Mouse (Mus musculus) gastrocnemius, postnatal 10 days (tissue): ENCODE data around the gene Mapkapk5. TPM values are rescaled to one million over a fixed set of nuclear protein-coding genes. Genes with fewer than 3 reads are reported as not detected.

Experiments
- DNase-seq: peaks from one replicate; pipeline ENCODE4 v3.0.0; 2021; ENCODE audit warnings: mixed read lengths
- total RNA-seq, 2 experiments: library from RNA; stranded (reverse); gene quantifications; 2 replicates each; pipeline ENCODE4 v1.2.3; 2021

Gene Mapkapk5
- total RNA-seq, 2 experiments from 2014 or later, result 64.4 to 72.4 TPM

GRCm38 (mm10) chr5:121500719-121501118, 45.0 kb downstream of the Mapkapk5 start:
- no peak for DNase-seq

GRCm38 (mm10) chr5:121493305-121493704, 52.4 kb downstream of the Mapkapk5 start:
- no peak for DNase-seq

DNA sequence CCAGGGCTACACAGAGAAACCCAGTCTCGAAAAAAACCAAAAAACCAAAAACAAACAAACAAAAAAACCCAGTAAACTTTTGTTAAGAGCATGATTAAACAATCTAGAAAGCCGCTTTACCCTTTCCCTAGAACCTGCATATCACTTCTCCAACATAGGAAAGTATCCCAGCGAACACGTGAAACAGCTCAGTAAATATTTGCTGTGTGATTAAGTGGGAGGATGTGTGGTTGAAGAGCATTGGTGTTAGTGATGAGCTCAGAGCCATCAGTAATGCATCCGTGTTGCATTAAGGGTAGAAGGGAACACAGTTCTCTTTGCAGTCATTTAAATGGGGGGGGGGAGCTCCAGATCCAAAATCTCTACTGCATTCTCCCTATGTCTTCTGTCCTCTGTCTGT, 60.9 kb downstream of the Mapkapk5 start:
- no peak for DNase-seq

- no peak for DNase-seq
Measured at GRCm38 (mm10) chr5:121477680-121478079, 68.0 kb downstream of the Mapkapk5 start.

DNA sequence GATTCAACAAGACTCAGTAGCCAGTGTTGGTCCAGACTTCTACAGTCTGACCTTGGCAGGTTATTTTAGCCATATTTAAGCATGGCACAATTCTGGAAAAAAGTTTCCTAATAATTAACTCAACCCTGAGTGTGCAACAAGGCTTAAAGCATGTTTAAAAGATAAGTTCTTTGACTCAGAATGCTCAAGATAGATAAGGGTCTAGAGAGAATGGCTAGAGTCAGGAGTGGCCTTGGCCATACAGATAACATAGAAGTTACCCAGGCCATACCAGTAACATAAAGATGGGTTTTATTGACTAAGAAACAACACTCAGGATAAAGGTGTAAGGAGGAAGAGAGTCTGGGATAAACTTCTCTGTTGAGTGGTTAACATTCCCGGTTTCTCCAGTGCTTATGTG, 69.7 kb downstream of the Mapkapk5 start:
- no peak for DNase-seq

Other genes starting within 250 kb of the Mapkapk5 start
- 10 to 100 TPM; 54.2 to 59.1 TPM for gene Trafd1, start 160.3 kb downstream of the Mapkapk5 start, total RNA-seq
- gene Naa25, start 148.0 kb downstream of the Mapkapk5 start, total RNA-seq, result 10 to 100 TPM; 22.2 to 23.7 TPM
- gene Tmem116, start 94.0 kb downstream of the Mapkapk5 start, total RNA-seq, result 1 to 10 TPM; 6.4 to 7.1 TPM
- gene Erp29, start 93.4 kb downstream of the Mapkapk5 start, total RNA-seq, result 10 to 100 TPM; 70.3 to 80.6 TPM
- not detected for gene Adam1b, start 42.5 kb downstream of the Mapkapk5 start, total RNA-seq
- 1 to 10 TPM; 2.3 to 3.7 TPM for gene Adam1a, start 423 bp downstream of the Mapkapk5 start, total RNA-seq
- gene Gm42878, start 423 bp downstream of the Mapkapk5 start, total RNA-seq, result not detected
- 100 to 1,000 TPM; 117 to 123 TPM for gene Aldh2, start 47.9 kb upstream of the Mapkapk5 start, total RNA-seq
- 10 to 100 TPM; 10.1 to 10.3 TPM for gene Acad12, start 73.0 kb upstream of the Mapkapk5 start, total RNA-seq
- 1 to 10 TPM; 5.6 to 6.1 TPM for gene Acad10, start 114.6 kb upstream of the Mapkapk5 start, total RNA-seq
- 10 to 100 TPM; 24.2 to 26.2 TPM for gene Brap, start 114.7 kb upstream of the Mapkapk5 start, total RNA-seq
- gene Atxn2, start 165.4 kb upstream of the Mapkapk5 start, total RNA-seq, result 100 to 1,000 TPM; 127 to 152 TPM